Mouse (Mus musculus): ENCODE measurements around the gene Prkch.
"Not testable (repeated sequence)": the region's sequence is repeated elsewhere in the genome, so short reads cannot be mapped to it uniquely, and the experiment has no call there.

The Prkch gene

DNA sequence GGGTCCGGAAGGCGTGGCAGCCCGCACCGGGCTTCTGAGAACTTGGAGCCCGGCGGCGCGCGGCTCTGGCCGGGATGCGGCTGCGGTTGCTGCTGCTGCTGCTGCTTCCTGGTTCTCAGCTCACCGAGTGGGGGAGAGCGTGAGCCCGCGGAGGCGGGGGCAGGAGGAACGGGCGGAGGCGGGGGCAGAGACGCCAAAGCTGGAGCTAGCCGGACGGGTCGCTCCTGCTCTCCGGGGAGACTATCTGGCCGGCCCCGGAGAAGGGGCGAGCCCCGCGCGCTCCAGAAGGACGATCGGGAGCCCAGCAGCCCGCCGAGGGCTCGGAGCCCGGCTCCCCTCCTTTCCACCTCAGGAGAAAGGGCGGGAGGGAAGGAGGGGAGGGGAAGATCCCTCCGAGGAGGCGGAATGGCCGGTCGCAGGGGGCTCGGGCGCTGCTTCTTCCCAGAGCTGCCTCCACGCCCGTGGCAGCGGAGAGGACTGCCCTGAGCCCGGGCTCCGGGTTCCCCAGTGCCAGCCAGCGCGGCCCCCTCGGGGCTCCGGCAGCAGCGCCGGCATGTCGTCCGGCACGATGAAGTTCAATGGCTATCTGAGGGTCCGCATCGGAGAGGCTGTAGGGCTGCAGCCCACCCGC lies at the start of gene Prkch:
Gene Prkch, plus strand, starts transcription at position 187 of the 631 bp plus-strand sequence.
- no peak for DNase-seq (ENCODE audit: low read depth, low spot score)

DNA sequence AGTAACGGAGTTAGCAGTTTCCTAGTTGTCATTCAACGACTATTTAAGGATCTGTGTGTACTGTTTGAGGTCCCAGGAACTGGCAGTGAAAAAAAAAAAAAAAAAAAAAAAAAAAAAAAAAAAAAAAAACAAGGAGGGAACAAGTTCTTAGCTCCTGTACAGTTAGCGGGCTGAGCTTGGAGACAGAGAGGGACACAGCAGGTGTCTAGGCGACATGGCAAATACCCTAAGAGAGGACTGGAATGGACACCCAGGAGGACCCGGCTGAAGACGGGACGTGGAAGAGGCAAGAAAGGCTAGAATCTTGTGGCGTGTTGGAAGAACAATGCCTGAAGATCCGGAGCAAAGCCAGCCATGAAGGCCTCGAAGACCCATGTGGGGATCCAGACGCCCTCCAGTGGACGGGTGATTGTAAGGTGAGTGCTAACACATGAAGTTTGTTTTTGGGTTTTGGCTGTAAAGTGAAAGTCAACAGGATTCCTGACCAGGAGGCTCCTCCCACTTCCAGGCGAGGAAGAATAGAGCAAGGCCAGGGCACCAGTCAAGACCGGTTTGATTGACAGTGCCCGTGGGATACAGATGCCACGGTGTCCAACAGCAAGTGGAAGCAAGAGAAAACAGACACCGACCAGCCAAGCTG lies 47.0 kb upstream of the Prkch start:
- DNase-seq (ENCODE audit: low read depth, low spot score): no peak

DNA sequence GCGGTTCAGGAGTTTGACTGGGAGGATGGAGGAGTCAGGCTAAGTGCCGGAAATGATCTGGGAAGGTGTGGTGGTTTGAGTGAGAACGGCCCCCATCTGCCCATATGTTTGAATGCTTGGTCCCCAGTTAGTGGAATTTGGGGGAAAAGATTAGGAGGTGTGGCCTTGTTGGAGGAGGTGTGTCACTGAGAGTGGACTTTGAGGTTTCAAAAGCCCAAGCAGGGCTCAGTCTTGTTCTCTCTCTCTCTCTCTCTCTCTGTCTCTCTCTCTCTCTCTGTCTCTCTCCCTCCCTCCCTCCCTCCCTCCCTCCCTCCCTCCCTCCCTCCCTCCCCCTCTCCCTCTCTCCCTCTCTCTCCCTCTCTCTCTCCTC lies 46.5 kb upstream of the Prkch start:
- not testable (repeated sequence) for DNase-seq (ENCODE audit: low read depth, low spot score)

DNA sequence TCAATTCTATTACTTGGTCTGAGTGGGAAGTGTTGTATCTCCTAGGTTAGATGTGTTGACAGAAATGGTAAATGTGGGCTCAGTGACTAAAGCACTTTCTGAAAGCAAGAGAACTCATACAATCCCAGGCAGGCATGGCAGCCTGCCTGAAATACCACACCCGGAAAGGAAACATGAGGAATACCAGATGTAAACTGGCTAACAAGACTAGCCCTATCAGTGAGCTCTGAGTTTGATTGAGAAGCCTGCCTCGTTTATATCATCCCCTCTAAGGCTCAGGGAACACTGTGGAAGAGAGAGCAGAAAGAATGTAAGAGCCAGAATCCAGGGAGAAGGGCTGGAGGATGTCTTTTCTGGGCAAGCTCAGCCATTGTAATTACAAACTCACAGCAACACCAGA lies 45.4 kb upstream of the Prkch start:
- no peak for DNase-seq (ENCODE audit: low read depth, low spot score)

DNA sequence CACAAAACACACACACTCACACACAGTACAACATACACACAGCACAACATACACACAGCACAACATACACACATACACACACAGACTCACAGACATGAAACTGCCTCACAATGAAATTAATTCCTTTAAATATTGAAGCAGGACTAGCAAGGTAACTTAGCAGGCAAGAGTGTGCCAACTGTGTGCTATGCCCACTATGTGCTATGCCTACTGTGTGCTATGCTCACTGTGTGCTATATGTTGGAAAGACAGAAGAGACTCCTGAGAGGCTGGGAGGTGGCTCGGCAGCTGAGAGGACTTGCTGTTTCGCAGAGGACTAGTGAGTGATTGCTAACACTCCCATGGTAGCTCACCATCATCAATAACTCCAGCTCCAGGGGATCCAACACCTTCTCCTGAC lies 44.2 kb upstream of the Prkch start:
- DNase-seq (ENCODE audit: low read depth, low spot score): no peak

DNA sequence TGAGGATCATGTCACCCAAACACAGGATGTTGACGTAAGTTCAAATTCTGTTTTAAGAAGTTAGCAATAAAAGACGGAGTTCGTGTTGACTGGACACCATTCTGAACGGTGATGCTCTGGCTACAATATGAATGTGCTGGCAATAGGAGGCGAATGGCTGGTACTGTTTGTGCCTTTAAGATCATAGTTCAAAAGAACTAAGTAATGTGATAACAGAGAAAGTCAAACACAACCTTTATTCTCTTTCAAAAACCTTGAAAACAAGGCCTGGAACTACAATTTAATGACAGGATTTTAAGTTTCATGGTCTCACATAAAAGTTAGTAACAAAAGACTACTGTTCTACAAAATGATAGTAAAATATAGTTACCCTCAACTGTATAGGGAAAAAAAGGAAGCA lies 41.4 kb upstream of the Prkch start:
- DNase-seq (ENCODE audit: low read depth, low spot score): no peak

DNA sequence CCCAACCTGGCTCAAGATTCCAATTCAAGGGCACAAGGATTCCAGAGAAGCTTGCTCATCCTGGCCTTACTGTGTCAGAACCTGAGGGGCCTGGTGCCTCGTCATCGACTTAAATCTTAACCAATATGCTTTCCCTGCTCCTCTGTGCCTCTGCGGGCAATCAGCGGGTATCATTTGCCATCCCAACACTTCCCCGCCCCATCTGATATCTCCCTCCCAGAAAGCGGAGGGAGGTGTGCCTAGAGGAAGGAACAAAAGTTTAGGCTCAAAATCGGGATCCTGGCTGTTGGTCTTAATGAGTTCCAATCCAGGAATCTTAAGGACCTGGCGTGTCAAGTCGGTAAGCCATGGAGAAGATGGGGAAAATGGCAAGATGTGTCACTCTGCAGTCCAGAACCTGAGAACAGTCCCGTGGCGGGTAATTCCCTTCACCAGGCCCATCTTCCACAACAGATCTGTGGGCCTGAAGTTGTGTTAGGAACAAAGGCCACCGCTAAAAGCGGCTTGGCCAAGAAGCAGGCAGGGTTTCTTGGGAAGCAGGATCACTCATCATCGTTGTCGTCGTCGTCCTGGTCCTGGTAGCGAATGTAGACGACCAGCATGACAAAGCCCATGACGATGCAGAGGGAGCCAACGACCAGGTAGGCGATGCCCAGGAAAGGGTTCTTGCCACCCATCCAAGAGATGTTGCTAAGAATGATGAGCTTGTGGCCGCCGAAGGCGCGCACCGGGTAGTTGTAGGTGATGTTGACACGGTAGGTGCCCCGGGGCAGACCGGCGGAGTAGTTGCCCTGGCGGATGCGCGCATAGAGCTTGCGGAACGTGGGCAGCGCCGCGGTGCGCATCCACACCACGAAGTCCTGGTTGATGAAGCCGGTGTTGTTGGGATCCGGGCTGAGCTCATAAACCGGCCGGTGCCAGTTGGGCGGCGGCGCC lies 39.6 kb upstream of the Prkch start:
- DNase-seq (ENCODE audit: low read depth, low spot score): no peak

DNA sequence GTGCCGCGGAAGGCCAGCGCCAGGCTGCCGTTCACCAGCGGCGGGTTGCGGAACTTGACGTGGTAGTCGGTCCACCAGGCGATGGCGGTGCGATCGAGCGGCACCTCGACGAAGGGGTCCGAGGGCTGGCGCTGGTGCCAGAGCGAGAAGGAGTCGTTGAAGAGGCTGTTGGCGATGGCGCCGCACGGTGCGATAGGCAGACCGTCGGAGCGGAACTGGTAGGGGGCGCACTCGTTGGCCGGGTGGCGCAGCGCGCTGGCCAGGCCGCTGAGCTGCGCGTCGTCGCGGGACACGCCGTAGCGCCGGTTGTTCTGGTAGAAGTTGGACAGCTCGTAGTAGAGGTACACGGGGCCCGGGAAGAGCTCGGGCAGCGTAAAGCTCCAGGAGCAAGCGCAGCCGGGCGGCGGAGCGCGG lies 38.9 kb upstream of the Prkch start:
- DNase-seq (ENCODE audit: low read depth, low spot score): no peak

DNA sequence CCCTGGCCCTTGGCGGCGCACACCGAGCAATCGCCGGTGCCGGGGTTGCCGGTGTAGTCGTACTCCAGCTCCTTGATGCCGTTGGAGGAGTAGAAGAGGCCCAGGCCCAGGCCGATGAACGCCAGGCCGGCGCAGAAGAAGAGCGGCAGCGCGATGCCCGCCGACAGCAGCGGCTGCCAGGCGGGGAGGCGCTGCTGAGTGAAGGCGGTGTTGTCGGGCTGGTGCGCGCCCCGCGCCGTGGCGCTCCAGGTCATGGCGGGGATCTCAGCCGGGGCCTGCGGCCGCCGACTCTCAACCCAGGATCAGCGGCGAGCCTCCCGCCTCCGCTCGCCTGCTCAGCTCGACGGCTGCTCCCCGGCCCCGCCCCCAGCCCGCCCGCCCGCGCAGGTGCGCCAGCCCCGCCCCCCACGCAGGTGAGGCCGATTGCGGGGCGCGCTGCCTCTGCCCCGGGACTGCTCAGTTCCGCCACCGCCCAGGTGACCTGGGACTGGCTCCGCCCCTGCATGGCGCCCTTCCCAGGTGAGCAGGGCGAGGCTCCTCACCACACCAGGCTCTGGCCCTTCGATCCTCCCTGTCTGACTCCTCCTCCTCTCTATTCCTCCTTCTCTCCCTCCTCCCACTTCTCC lies 38.4 kb upstream of the Prkch start, which contains the start of gene Tmem30b:
Gene Tmem30b, minus strand, starts transcription at position 307 of the 626 bp plus-strand sequence.
- no peak for DNase-seq (ENCODE audit: low read depth, low spot score)

DNA sequence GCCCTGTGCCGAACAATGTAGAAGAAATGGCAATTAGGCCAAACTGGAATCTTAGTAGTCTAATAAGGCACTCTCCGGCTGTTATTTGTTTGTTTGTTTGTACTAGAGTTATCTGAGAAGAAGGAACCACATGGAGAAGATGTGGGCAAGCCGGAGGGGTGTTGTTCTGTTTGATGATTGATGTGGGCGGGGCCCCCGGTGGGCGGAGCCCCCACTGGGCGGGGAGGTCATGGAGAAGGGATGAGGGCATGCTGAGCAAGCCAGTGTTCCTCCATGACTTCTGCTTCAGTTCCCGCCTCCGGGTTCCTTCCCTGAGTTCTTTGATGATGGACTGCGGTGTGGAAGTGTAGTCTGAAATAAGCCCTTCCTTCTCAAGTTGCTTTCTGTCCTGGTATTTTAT lies 37.0 kb upstream of the Prkch start:
- no peak for DNase-seq (ENCODE audit: low read depth, low spot score)

DNA sequence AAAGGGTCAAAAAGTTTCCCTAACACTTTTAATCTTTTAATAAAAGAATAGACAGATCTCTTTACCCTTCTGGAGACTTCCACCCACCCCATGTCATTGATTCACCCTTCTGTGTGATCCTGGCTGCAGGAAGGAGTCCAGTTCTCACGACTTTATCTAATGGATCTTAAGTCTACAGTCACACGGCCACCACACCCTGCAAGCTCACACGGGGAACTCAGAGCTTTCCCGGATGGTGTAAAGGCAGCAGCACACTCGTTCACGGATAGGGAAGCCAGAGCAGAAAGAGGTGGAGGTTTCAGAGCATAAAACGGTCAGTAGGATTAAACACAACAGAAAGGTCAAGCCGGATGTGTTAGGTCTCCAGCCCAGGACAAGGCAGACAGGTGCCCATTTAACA lies 36.3 kb upstream of the Prkch start:
- DNase-seq (ENCODE audit: low read depth, low spot score): no peak

DNA sequence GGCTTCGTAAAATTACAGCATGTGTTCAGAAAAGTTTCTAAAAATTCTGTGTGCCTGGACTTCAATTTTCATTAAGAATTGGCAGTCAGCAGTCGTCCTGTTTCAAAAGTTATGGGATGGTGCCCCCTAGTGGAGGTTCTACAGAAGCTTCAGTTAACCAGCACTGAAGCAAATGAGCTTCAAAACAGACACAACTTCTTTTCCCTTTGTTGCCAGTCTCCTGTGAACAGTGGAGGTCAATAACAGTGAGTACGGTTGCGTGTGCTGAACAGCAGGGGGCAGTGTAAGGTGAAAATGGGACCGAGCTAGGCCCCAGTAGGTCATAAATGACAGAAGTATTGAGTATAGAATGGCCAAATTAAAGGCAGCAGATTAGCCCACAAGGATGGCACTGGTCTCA lies 30.4 kb upstream of the Prkch start:
- DNase-seq (ENCODE audit: low read depth, low spot score): no peak

DNA sequence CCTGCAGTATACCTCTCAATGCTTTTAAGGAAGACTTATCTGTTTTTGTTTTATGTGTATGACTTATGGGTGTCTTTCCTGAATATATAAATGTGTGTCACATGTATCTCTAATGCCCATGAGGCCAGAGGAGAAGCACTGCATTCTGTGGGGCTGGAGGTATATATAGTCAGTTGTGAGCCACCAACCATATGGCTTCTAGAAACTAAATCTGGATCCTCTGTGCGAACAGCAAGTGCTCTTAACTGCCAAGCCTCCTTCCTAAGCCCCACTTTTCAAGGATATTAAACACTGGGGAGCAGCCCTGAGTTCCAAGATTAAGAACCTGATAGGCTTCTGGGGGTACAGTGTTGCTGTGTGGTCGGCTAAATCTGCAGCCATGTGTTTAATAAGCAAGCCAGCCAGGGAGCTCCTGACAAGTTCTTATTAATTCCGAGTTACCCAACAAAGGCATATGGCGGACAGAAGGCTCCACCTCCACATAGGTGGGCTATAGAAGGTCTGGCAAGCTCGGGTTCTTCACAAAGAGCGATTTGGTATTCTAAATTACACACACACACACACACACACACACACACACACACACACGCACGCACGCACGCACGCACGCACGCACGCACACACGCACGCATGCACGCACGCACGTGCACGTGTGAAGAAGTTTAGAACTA lies 25.9 kb upstream of the Prkch start:
- DNase-seq (ENCODE audit: low read depth, low spot score): no peak

DNA sequence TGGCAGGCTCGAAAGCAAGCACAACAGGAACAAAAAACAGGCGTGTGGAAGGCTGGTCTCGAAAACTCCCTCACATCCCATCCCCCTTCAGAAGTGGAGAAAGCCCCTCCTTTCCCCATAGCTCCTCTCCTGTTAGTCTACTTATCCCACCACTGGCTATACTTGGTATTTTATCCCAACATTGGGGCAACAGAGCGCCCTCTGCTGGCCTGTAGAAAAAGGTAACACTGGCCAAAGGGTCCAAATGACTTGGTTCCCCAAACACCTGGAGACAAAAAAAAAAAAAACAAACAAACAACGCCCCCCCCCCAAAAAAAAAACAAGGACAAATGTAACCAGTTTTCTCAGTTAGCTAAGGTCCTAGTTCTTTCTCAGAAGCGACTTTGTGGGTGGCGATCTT lies 24.5 kb upstream of the Prkch start:
- DNase-seq (ENCODE audit: low read depth, low spot score): no peak

DNA sequence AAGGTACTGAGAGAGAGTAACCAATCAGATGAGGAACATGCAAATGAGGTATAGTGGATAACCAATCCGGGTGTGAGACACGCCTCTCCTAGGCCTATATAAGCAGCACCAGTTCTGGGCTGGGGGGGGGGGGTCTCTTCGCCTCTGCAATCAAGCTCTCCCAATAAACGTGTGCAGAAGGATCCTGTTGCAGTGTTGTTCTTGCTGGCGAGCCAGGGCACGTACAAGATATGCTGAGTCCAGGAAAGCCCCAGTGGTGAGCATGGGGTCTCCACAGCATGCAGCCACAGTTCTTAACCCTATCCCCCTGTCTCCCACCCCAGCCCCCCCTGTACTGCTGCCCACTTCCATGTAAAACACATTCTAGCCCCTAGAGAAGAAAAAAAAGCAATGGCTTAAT lies 21.5 kb upstream of the Prkch start:
- DNase-seq (ENCODE audit: low read depth, low spot score): not testable (repeated sequence)

DNA sequence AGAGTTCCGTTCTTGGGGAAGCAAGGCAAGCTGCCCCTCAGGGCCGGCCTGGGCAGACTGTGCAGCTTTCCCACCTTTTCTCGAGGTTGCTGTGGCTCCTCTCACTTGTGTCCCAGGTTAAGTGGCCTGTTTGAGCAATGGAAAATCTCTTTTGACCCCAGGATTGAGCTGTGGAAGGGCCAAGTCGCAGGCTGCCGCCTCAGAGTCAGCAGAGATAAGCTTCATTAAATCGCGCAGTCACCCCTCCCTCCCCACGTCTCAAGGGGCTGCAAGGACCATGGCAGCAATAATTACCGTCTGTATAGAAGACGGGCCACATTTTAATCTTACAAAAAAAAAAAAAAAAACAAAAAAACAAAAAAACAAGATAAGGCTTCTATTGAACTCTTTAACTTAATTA lies 20.4 kb upstream of the Prkch start:
- no peak for DNase-seq (ENCODE audit: low read depth, low spot score)

DNA sequence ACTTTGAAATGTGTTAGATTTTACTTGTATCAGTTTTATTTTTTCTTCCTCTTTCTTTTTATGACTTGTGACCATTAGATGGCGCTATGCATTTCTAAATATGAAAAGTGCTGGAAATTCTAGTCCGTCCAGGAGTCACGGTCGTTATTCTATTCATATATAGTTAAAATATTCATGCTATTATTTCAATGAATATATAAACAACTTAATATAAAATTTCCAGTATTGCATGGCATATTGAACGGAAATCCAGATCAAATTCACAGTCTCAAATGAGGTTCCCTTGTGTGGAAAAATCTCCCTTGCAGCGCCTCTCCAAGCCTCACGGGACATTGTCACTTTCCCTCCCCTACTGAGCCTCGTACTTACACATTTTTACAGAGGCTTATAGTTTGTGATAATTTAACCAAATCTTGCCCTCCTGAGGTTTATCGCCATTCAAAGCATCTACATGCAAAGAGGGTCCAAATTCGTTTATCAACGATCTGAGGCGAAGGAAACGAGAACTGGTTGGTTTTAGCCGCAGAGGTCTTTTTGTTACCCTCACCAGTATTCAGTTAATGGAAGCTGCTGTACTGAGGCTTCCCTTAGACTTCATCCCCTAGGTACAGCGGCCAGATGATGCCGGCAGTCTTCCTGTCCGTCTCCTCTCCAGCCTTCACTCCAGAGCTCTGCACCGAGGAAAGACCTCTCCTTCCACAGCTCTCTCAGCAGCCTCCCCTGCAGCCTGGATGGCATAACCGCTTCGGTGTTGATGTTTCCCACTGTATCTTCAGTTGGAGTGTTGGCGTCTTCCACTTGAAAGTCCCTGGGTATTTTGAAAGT lies 19.6 kb upstream of the Prkch start:
- DNase-seq (ENCODE audit: low read depth, low spot score): no peak

DNA sequence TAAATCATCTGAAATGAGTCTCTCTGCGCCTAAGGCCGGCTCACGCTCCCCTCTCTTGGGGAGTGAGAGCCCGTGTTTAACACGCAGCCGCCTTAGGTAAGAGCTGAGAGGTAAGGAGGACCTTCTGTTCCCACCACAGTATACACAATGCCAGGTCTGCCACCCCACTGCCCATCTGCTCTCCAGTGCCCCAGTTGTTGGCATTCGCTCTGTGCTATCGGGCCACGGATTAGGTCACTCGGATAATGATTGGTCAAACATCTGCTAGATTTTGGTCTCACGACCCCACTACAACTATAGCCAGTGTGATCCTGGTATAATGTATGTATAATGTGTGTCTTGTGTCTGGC lies 19.0 kb upstream of the Prkch start:
- DNase-seq (ENCODE audit: low read depth, low spot score): no peak

DNA sequence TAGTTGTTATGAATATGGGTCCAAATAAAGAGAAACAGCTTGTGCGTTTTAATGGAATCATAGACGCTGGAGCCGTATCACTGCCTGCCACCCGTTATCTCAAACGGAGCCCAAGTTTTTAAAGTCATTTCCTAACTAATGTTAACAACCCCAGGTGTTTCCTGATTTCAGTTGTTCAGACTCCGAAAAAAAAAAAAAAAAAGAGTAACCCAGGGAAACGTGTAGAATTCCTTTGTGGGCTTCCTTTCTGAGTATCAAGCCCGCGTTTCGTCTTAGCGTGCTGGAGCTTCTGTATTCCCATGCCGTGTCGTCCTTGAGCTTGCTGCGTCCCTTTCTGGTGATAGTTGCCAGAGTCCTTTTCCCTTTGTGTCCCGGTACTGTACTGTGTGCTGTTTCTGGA lies 10.0 kb upstream of the Prkch start:
- no peak for DNase-seq (ENCODE audit: low read depth, low spot score)

DNA sequence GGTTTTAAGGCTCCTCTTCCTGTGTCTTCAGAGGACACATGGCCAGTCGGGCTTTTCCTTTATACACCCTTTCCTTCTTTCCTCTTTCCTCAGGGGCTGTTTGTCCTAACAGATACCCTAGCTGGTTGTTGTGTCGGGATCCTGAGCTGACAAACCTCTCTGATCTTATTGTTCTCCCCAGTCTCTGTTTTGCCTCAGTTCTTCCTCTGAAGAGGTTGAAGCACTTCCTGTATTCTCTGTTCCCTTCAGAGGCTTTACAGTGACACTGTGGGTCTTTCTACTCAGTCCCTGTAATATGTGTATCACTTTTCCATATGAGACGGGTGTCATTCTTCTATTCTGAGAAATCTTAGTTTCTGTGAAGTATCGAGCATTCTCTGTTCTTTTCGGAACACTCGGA lies 6.5 kb upstream of the Prkch start:
- no peak for DNase-seq (ENCODE audit: low read depth, low spot score)

DNA sequence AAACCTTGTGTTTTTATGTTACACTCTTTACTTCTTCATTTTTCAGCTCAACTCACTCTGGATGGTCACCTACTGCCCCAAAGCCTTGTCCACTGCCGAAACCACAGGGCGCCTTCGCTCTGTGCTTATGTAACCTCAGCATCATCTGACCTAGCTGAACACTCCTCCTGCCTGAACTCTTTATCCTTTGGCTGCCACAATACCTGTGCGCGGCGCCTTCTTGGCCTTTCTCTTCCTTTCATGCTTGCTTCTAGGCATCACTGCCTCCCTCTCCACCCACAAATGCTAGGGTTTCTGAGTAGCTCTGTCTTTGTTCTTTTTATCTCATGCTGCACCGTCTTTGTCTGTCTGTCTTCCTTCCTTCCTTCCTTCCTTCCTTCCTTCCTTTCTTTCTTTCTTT lies 3.8 kb upstream of the Prkch start:
- no peak for DNase-seq (ENCODE audit: low read depth, low spot score)

All from c-Kit-negative CD71-positive TER-119-positive erythroid progenitor cells, embryonic 14.5 days (primary cell).